Mouse (Mus musculus): Measurements from ENCODE around the gene Dapp1. TPM values are rescaled to one million over a fixed set of nuclear protein-coding genes. Genes with fewer than 3 reads are reported as not detected.

Gene Dapp1
- polyA plus RNA-seq, 1 experiment, result 0.16 TPM

DNA sequence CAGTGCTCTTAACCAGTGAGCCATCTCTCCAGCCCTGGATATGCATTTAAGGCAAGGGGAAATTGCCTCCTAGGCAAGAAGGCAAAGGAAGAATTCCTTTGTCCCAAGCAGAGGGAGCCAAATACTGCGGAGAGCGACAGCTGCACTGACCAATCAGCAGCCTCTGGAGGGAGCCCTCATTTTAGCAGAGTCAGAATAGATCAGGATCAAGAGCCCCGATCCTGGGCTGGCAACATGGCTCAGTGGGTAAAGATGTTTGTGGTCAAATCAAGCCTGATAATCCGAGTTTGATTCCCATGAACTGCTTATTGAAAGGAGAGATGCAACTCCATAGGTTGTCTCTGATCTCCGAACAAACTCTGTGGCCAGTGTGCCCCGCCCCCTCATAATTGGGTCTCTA, 42.7 kb downstream of the Dapp1 start:
- Histone ChIP-seq H3K36me3 (ENCODE audit: control insufficient read depth, insufficient read depth) (no peaks in the 10 kb centered on the region), H3K27me3 (ENCODE audit: control insufficient read depth, insufficient read depth, insufficient read length) (no peaks in the 10 kb centered on the region), H3K4me2 (ENCODE audit: low read depth) (no peak overlapping the region), H3ac (ENCODE audit: control insufficient read depth, insufficient read length) (no peak overlapping the region), H3K79me2 (ENCODE audit: control insufficient read depth, insufficient read depth) (no peaks in the 10 kb centered on the region), H3K4me3 (no peak overlapping the region)
- TF ChIP-seq POLR2AphosphoS2 (IDR thresholded peaks at IDR 0.05; ENCODE audit: insufficient read length, low read depth) (no peak), MYOD1 (IDR thresholded peaks at IDR 0.05; ENCODE audit: control insufficient read depth in 1 of 3, insufficient read length in 2 of 3, low read depth in 2 of 3) (no peak), TCF12 (IDR thresholded peaks at IDR 0.05; ENCODE audit: insufficient read depth, poor library complexity, severe bottlenecking) (no peak), REST (IDR thresholded peaks at IDR 0.05; ENCODE audit: insufficient read depth, insufficient read length) (no peak), MAX (IDR thresholded peaks at IDR 0.05; ENCODE audit: low read depth) (no peak), POLR2A (IDR thresholded peaks at IDR 0.05; ENCODE audit: insufficient read length, low read depth) (no peak), TCF3 (IDR thresholded peaks at IDR 0.05; ENCODE audit: insufficient read length, low read depth) (no peak), MYOG (IDR thresholded peaks at IDR 0.05; ENCODE audit: control insufficient read depth in 1 of 3, insufficient read depth in 1 of 3, insufficient read length in 2 of 3, low read depth in 2 of 3) (no peak), USF1 (IDR thresholded peaks at IDR 0.05; ENCODE audit: low read depth) (no peak), CEBPB (IDR thresholded peaks at IDR 0.05; ENCODE audit: insufficient read depth, poor library complexity, severe bottlenecking) (no peak), SRF (IDR thresholded peaks at IDR 0.05; ENCODE audit: control insufficient read depth, insufficient read length, low read depth) (no peak), E2F4 (IDR thresholded peaks at IDR 0.05; ENCODE audit: insufficient read depth) (no peak)

- H3K4me2 ChIP-seq (ENCODE audit: low read depth), result no peak overlapping the region
- TF ChIP-seq E2F4 (IDR thresholded peaks at IDR 0.05; ENCODE audit: insufficient read depth) (no peak), POLR2A (IDR thresholded peaks at IDR 0.05; ENCODE audit: insufficient read length, low read depth) (no peak), USF1 (IDR thresholded peaks at IDR 0.05; ENCODE audit: low read depth) (no peak), CEBPB (IDR thresholded peaks at IDR 0.05; ENCODE audit: insufficient read depth, poor library complexity, severe bottlenecking) (no peak), MYOG (IDR thresholded peaks at IDR 0.05; ENCODE audit: control insufficient read depth in 1 of 3, insufficient read depth in 1 of 3, insufficient read length in 2 of 3, low read depth in 2 of 3) (no peak), SRF (IDR thresholded peaks at IDR 0.05; ENCODE audit: control insufficient read depth, insufficient read length, low read depth) (no peak), POLR2AphosphoS2 (IDR thresholded peaks at IDR 0.05; ENCODE audit: insufficient read length, low read depth) (no peak), MAX (IDR thresholded peaks at IDR 0.05; ENCODE audit: low read depth) (no peak)
- H3ac ChIP-seq (ENCODE audit: control insufficient read depth, insufficient read length), result no peak overlapping the region
- H3K36me3 ChIP-seq (ENCODE audit: control insufficient read depth, insufficient read depth), result no peaks in the 10 kb centered on the region
- H3K27me3 ChIP-seq (ENCODE audit: control insufficient read depth, insufficient read depth, insufficient read length), result no peaks in the 10 kb centered on the region
- H3K79me2 ChIP-seq (ENCODE audit: control insufficient read depth, insufficient read depth), result no peaks in the 10 kb centered on the region
- H3K4me3 ChIP-seq, result no peak overlapping the region
These were observed 44.8 kb downstream of the Dapp1 start for GRCm38 (mm10) chr3:137936541-137936940.

GRCm38 (mm10) chr3:137935570-137936525, 45.5 kb downstream of the Dapp1 start:
- Histone ChIP-seq H3K27me3 (ENCODE audit: control insufficient read depth, insufficient read depth, insufficient read length) (no peaks in the 10 kb centered on the region), H3K4me3 (no peak overlapping the region), H3ac (ENCODE audit: control insufficient read depth, insufficient read length) (no peak overlapping the region), H3K4me2 (ENCODE audit: low read depth) (no peak overlapping the region), H3K36me3 (ENCODE audit: control insufficient read depth, insufficient read depth) (no peaks in the 10 kb centered on the region), H3K79me2 (ENCODE audit: control insufficient read depth, insufficient read depth) (no peaks in the 10 kb centered on the region)
- TF ChIP-seq MAX (IDR thresholded peaks at IDR 0.05; ENCODE audit: low read depth) (no peak), POLR2A (IDR thresholded peaks at IDR 0.05; ENCODE audit: insufficient read length, low read depth) (no peak), TCF3 (IDR thresholded peaks at IDR 0.05; ENCODE audit: insufficient read length, low read depth) (no peak), MYOD1 (IDR thresholded peaks at IDR 0.05; ENCODE audit: control insufficient read depth in 1 of 3, insufficient read length in 2 of 3, low read depth in 2 of 3) (no peak), POLR2AphosphoS2 (IDR thresholded peaks at IDR 0.05; ENCODE audit: insufficient read length, low read depth) (no peak), MYOG (IDR thresholded peaks at IDR 0.05; ENCODE audit: control insufficient read depth in 1 of 3, insufficient read depth in 1 of 3, insufficient read length in 2 of 3, low read depth in 2 of 3) (no peak), TCF12 (IDR thresholded peaks at IDR 0.05; ENCODE audit: insufficient read depth, poor library complexity, severe bottlenecking) (no peak), REST (IDR thresholded peaks at IDR 0.05; ENCODE audit: insufficient read depth, insufficient read length) (no peak), USF1 (IDR thresholded peaks at IDR 0.05; ENCODE audit: low read depth) (no peak), SRF (IDR thresholded peaks at IDR 0.05; ENCODE audit: control insufficient read depth, insufficient read length, low read depth) (no peak), E2F4 (IDR thresholded peaks at IDR 0.05; ENCODE audit: insufficient read depth) (no peak)

DNA sequence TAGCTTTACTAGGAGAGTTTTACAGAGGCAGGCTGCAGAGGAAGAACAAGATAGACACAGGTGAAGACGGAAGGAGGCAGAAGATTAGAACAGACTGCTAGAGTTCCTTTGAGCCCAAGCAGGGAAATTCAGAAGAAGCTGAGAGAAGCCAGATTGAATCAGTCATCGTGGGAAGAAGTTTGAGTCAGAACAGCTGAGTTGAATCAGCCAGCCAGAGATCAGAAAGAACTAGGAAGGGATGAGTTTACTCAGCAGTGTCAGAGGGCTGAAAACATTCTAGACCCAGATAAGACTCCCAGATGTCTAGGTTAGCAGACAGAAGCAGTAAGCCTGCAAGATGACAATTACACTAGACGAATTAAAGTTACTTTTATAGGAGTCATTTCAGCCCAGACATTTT, 47.4 kb downstream of the Dapp1 start:
- no peaks in the 10 kb centered on the region for H3K36me3 ChIP-seq (ENCODE audit: control insufficient read depth, insufficient read depth)
- no peak for TF ChIP-seq SRF (IDR thresholded peaks at IDR 0.05; ENCODE audit: control insufficient read depth, insufficient read length, low read depth)
- TF ChIP-seq REST (IDR thresholded peaks at IDR 0.05; ENCODE audit: insufficient read depth, insufficient read length), result no peak
- no peak for TF ChIP-seq POLR2A (IDR thresholded peaks at IDR 0.05; ENCODE audit: insufficient read length, low read depth)
- no peak for TF ChIP-seq POLR2AphosphoS2 (IDR thresholded peaks at IDR 0.05; ENCODE audit: insufficient read length, low read depth)
- no peak for TF ChIP-seq MYOG (IDR thresholded peaks at IDR 0.05; ENCODE audit: control insufficient read depth in 1 of 3, insufficient read depth in 1 of 3, insufficient read length in 2 of 3, low read depth in 2 of 3)
- no peak for TF ChIP-seq MAX (IDR thresholded peaks at IDR 0.05; ENCODE audit: low read depth)
- TF ChIP-seq USF1 (IDR thresholded peaks at IDR 0.05; ENCODE audit: low read depth), result no peak
- no peak for TF ChIP-seq CEBPB (IDR thresholded peaks at IDR 0.05; ENCODE audit: insufficient read depth, poor library complexity, severe bottlenecking)
- no peak for TF ChIP-seq TCF12 (IDR thresholded peaks at IDR 0.05; ENCODE audit: insufficient read depth, poor library complexity, severe bottlenecking)

More for the DNA sequence above, 47.4 kb downstream of the Dapp1 start:
- H3K4me3 ChIP-seq, result no peak overlapping the region
- H3ac ChIP-seq (ENCODE audit: control insufficient read depth, insufficient read length), result no peak overlapping the region
- H3K79me2 ChIP-seq (ENCODE audit: control insufficient read depth, insufficient read depth), result no peaks in the 10 kb centered on the region
- no peak overlapping the region for H3K4me2 ChIP-seq (ENCODE audit: low read depth)
- no peaks in the 10 kb centered on the region for H3K27me3 ChIP-seq (ENCODE audit: control insufficient read depth, insufficient read depth, insufficient read length)

Measured in myocyte (in vitro differentiated cells).